Mouse (Mus musculus): ENCODE data around the gene Gm3893. TPM values are rescaled to one million over a fixed set of nuclear protein-coding genes. Genes with fewer than 3 reads are reported as not detected.

Gm3893 gene
- polyA plus RNA-seq (2017; shearing (Covaris generic)): not detected

DNA sequence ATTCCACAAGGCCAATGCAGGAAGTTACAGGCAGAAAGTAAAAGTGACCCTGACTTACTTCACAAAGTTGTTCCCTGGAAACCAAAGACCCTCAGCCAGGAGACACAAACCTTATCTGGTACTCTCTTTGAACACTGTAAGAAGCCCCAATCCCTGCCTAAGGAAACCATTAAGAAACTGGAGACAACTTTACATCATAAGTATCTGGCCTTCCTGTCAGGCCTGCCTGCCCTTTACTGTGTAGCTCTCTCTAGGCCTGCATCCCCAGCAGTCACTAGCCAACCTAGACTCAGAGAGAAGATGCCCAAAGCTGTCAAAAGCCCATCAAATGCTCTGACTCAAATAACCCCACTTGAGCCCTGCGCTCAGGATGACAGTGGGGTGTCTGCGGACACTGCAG is at the start of gene Gm3893:
Gene Gm3893, plus strand, starts transcription at position 301 of the 400 bp plus-strand sequence.

DNA sequence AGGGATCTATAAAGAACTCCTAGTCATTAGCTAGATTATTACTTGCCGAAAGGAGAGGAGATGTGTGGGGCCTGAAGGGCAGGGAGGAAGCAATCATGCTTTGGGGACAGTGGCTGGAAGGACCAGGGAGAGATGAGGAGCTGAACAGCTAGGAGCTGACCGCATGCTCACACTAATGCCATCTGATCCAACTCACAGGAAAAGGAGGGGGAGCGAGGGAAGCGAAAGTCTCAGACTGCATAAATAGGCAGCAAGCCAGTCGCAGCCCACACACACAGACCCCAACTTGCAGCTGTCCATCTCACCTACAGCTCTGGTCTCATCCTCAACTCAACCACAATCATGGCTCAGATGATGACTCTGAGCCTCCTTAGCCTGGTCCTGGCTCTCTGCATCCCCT is 23.5 kb downstream of the Gm3893 start, which contains the start of gene Gm13304:
Gene Gm13304, plus strand, starts transcription at position 301 of the 400 bp plus-strand sequence.

Other genes with a start within 250 kb of the Gm3893 start
- not detected for gene Gm21541, start 187.6 kb upstream of the Gm3893 start, polyA plus RNA-seq (2017; shearing (Covaris generic))
- gene Gm20878, start 149.6 kb upstream of the Gm3893 start, polyA plus RNA-seq (2017; shearing (Covaris generic)): 0.78 TPM
- gene Fam205a4, start 125.1 kb upstream of the Gm3893 start, polyA plus RNA-seq (2017; shearing (Covaris generic)): 0.10 TPM
- gene Gm21093, start 56.5 kb upstream of the Gm3893 start, polyA plus RNA-seq (2017; shearing (Covaris generic)): not detected
- gene Gm13304, start 23.6 kb downstream of the Gm3893 start, polyA plus RNA-seq (2017; shearing (Covaris generic)): not detected
- not detected for gene Gm13306, start 62.2 kb downstream of the Gm3893 start, polyA plus RNA-seq (2017; shearing (Covaris generic))
- not detected for gene Gm13305, start 77.4 kb downstream of the Gm3893 start, polyA plus RNA-seq (2017; shearing (Covaris generic))
- gene Gm10600, start 149.4 kb downstream of the Gm3893 start, polyA plus RNA-seq (2017; shearing (Covaris generic)): not detected
- gene Ccl21b, start 164.6 kb downstream of the Gm3893 start, polyA plus RNA-seq (2017; shearing (Covaris generic)): not detected
- gene Gm21953, start 203.1 kb downstream of the Gm3893 start, polyA plus RNA-seq (2017; shearing (Covaris generic)): not detected
- not detected for gene Fam205a3, start 227.1 kb downstream of the Gm3893 start, polyA plus RNA-seq (2017; shearing (Covaris generic))

Data from CD4-positive, CD25-positive, alpha-beta regulatory T cell (primary cell).